Mouse (Mus musculus) midbrain, embryonic 14.5 days (tissue): ENCODE measurements around the gene Ick. TPM values are rescaled to one million over a fixed set of nuclear protein-coding genes. Genes with fewer than 3 reads are reported as not detected.

ENCODE experiments used
- ATAC-seq: fragments of 200-750 bp; cut with Nextera tagmentation; 2 replicates; pipeline ENCODE4 v1.8.0; 2017; ENCODE audit warnings: moderate number of reproducible peaks, moderate library complexity; ENCODE audit not compliant: low FRiP score, low TSS enrichment
- DNase-seq: peaks from one replicate; pipeline ENCODE4 v3.0.0-alpha.2; 2015
- H3K27ac ChIP-seq: fragments of 300-500 bp; sonication (generic); replicated peaks from 2 replicates; pipeline ENCODE4 v1.5.1; 2014; ENCODE audit warnings: mild to moderate bottlenecking, low read depth, low read length, moderate library complexity
- H3K27me3 ChIP-seq: fragments of 300-500 bp; sonication (generic); 2 replicates; pipeline ENCODE4 v1.6.1; 2014; ENCODE audit warnings: low read length, control low read depth, mixed read lengths; ENCODE audit not compliant: control insufficient read depth, insufficient read depth
- H3K36me3 ChIP-seq: fragments of 300-500 bp; sonication (generic); 2 replicates; pipeline ENCODE4 v1.6.1; 2014; ENCODE audit warnings: low read length, control low read depth; ENCODE audit not compliant: control insufficient read depth, insufficient read depth
- H3K4me1 ChIP-seq: fragments of 300-500 bp; sonication (generic); 2 replicates; pipeline ENCODE4 v1.6.1; 2014; ENCODE audit warnings: mild to moderate bottlenecking, antibody characterized with exemption, low read length, control low read depth; ENCODE audit not compliant: control insufficient read depth, insufficient read depth
- H3K4me2 ChIP-seq: fragments of 300-500 bp; sonication (generic); 2 replicates; pipeline ENCODE4 v1.6.1; 2014; ENCODE audit warnings: mild to moderate bottlenecking, low read length, moderate library complexity
- H3K4me3 ChIP-seq: fragments of 300-500 bp; sonication (generic); replicated peaks from 2 replicates; pipeline ENCODE4 v1.5.1; 2014; ENCODE audit warnings: low read depth, low read length
- H3K9ac ChIP-seq: fragments of 300-500 bp; sonication (generic); replicated peaks from 2 replicates; pipeline ENCODE4 v1.6.1; 2014; ENCODE audit warnings: mild to moderate bottlenecking, low read length, moderate library complexity
- H3K9me3 ChIP-seq: fragments of 300-500 bp; sonication (generic); 2 replicates; pipeline ENCODE4 v1.6.1; 2016; ENCODE audit warnings: low read length, control low read depth, mixed read lengths; ENCODE audit not compliant: control insufficient read depth
- WGBS: fragments of 180-500 bp; shearing (Covaris S2); extraction: QIAGEN DNeasy Blood & Tissue Kit; methylation state at CpG from one replicate; pipeline ENCODE4 v1.1.7; 2014; 5-methylcytosine and 5-hydroxymethylcytosine counted together
- polyA plus RNA-seq: library from polyadenylated mRNA; unstranded; fragments of >200 nt; fragmentation: Nextera tagmentation; extraction: Ambion mirVana; gene quantifications from 2 replicates; pipeline ENCODE4 v1.2.1, GENCODE M21; 2014

Gene Ick
- polyA plus RNA-seq, 1 experiment from 2014 or later = 46.2 TPM

DNA sequence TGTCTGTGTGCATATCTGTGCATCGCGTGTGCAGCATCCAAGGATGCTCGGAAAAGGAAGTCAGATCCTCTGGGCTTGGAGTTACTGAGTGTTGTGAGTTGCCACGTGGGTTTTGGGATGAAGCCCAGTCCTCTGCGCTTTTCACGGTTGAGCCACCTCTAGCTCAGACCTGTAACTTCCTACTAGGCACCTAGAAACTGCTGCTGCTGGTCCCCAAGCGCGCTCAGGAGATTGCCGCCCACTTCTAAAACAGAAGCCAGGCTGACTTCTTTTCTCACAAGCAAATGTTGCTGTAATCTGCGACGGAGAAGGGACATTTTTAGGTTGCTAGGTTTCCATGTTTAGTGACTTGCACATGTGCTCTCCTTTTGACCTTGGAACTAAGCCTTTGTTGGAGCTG is 86.0 kb downstream of the Ick start:
- H3K36me3 ChIP-seq = no peaks in the 10 kb centered on the region
- ATAC-seq (no peak), DNase-seq (no peak)
- no peaks in the 10 kb centered on the region for H3K9me3 ChIP-seq
- H3K9ac ChIP-seq = no peak overlapping the region
- H3K4me3 ChIP-seq = no peak overlapping the region
- no peak overlapping the region for H3K4me2 ChIP-seq
- H3K4me1 ChIP-seq = 0 out of 2 replicates have a peak, but pooled peaks cover 7% of the 10 kb centered on the region
- 79% methylated on average over 11 of the region's 11 CpGs for WGBS
- H3K27ac ChIP-seq = no peak overlapping the region
- H3K27me3 ChIP-seq = no peaks in the 10 kb centered on the region

DNA sequence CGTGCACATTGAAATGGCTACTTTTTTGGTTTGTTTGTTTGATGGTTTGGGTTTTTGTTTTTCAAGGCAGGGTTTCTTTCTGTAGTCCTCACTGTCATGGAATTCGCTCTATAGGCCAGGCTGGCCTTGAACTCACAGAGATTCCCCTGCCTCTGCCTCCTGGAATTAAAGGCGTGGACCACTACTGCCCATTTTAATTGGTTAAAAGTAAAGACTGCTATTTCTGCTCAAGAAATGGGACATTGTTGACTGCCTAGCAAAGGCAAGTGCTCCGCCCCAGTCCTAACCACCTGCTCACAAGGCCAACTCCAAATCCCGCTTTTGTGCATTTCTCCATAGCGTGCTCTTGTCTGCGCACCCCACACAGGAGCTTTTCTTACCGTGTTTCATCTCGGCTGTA is 88.8 kb downstream of the Ick start:
- no peaks in the 10 kb centered on the region for H3K9me3 ChIP-seq
- DNase-seq (no peak), ATAC-seq (no peak)
- no peak overlapping the region for H3K4me2 ChIP-seq
- no peak overlapping the region for H3K9ac ChIP-seq
- no peak overlapping the region for H3K27ac ChIP-seq
- H3K4me1 ChIP-seq = no peaks in the 10 kb centered on the region
- H3K36me3 ChIP-seq = no peaks in the 10 kb centered on the region
- H3K4me3 ChIP-seq = no peak overlapping the region
- WGBS = 95% methylated on average over 9 of the region's 9 CpGs
- H3K27me3 ChIP-seq = no peaks in the 10 kb centered on the region

DNA sequence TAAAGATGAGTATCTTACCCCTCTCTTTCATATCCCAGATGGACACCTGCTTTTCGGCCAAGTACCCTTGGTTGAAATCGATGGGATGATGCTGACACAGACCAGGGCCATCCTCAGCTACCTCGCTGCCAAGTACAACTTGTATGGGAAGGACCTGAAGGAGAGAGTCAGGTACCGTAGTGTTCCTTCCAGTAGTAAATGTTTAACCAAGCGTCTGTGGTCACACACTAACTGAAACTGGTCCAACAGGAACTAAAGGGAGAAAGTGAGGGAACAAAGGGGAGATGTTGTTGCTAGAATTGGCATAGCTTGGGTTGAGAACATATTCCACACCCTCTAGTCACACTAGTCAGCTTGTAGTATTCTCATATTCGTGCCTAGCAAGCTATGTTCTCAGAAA is 95.2 kb downstream of the Ick start:
- 88% methylated on average over 6 of the region's 6 CpGs for WGBS
- Histone ChIP-seq H3K36me3 (no peaks in the 10 kb centered on the region), H3K9ac (no peak overlapping the region), H3K4me2 (no peak overlapping the region), H3K9me3 (no peaks in the 10 kb centered on the region; the same call in 1 of the 2 replicates), H3K27me3 (no peaks in the 10 kb centered on the region), H3K4me1 (no peaks in the 10 kb centered on the region), H3K27ac (no peak overlapping the region), H3K4me3 (no peak overlapping the region)
- DNase-seq (no peak), ATAC-seq (no peak)

GRCm38 (mm10) chr9:78208956-78209355 is 100.0 kb downstream of the Ick start:
- Histone ChIP-seq H3K27me3 (no peaks in the 10 kb centered on the region), H3K4me3 (no peak overlapping the region), H3K27ac (no peak overlapping the region), H3K36me3 (no peaks in the 10 kb centered on the region), H3K4me2 (no peak overlapping the region), H3K4me1 (no peaks in the 10 kb centered on the region), H3K9me3 (no peaks in the 10 kb centered on the region; the same call in 1 of the 2 replicates), H3K9ac (no peak overlapping the region)
- 87% methylated on average over 4 of the region's 4 CpGs for WGBS
- ATAC-seq = no peak
- DNase-seq = no peak

DNA sequence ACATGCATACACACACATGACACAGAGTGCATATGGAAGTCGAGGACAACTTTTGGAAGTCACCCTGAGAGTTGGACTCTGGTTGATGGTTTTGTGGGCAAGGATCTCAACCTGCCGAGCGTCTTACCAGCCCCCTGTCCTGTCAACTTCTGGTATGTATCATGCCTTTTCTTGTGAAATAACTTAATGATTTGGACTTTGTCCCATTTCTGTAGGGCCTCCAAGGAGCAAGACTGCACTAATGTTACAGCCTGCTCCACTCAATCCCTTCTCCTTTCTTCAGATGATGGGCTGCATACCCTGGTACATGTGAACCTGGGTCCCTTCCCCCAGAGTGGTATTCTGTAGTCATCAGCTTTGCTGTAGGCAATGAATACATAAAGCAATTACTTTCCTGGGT is 101.1 kb downstream of the Ick start:
- ATAC-seq = no peak
- WGBS = 97% methylated on average over 3 of the region's 3 CpGs

GRCm38 (mm10) chr9:78210821-78211220 is 101.8 kb downstream of the Ick start:
- Histone ChIP-seq H3K27me3 (no peaks in the 10 kb centered on the region), H3K9me3 (no peaks in the 10 kb centered on the region; the same call in 1 of the 2 replicates), H3K27ac (no peak overlapping the region), H3K4me2 (no peak overlapping the region), H3K36me3 (no peaks in the 10 kb centered on the region), H3K4me1 (no peaks in the 10 kb centered on the region), H3K9ac (no peak overlapping the region), H3K4me3 (no peak overlapping the region)
- ATAC-seq (no peak), DNase-seq (no peak)
- WGBS = 95% methylated on average over 2 of the region's 2 CpGs

More for the DNA sequence above, 101.1 kb downstream of the Ick start:
- H3K4me1 ChIP-seq = no peaks in the 10 kb centered on the region
- no peak overlapping the region for H3K4me2 ChIP-seq
- no peak for DNase-seq
- H3K36me3 ChIP-seq = no peaks in the 10 kb centered on the region
- no peaks in the 10 kb centered on the region for H3K27me3 ChIP-seq
- H3K4me3 ChIP-seq = no peak overlapping the region
- no peak overlapping the region for H3K27ac ChIP-seq
- H3K9ac ChIP-seq = no peak overlapping the region
- H3K9me3 ChIP-seq = no peaks in the 10 kb centered on the region; the same call in 1 of the 2 replicates

GRCm38 (mm10) chr9:78211521-78211920 is 102.5 kb downstream of the Ick start:
- 89% methylated on average over 3 of the region's 3 CpGs for WGBS
- Histone ChIP-seq H3K36me3 (no peaks in the 10 kb centered on the region), H3K27ac (no peak overlapping the region), H3K9me3 (no peaks in the 10 kb centered on the region), H3K27me3 (no peaks in the 10 kb centered on the region), H3K4me2 (no peak overlapping the region), H3K4me1 (no peaks in the 10 kb centered on the region), H3K4me3 (no peak overlapping the region), H3K9ac (no peak overlapping the region)
- no peak for DNase-seq
- no peak for ATAC-seq

DNA sequence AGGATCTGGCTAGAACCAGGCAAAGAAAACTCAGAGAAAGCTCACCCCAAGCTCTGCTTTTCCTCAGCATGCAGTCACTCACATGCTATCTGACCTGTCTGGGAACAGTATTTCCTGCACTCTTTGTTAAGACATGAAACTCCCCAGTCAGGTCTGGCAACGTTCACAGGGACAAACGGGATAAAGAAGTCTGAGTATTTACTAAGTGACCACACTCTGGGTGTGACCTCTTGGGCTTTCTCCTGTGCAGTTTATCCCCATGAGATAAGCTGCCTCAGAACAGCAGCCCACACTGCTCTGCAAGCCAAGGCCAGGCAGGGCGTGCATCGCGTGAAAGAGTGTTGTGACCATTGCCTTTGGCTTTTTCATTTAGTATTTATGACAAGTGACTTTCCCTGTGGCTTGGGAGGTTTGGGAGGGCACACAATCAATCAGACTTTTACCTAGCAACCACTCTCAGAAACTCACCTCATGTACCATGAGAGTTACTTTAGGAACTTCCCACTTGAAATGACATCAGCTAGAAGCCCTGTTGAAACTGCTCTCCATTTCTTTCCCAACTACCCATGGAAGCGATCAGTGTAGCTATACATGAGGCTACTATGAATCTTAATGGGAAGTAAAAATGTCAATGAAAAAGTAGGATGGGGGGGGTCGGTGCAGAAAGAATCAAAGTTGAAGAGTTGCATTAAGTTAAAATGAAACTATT is 103.5 kb downstream of the Ick start:
- WGBS = 95% methylated on average over 7 of the region's 7 CpGs
- H3K4me3 ChIP-seq = no peak overlapping the region
- H3K27ac ChIP-seq = no peak overlapping the region

GRCm38 (mm10) chr9:78217074-78217473 is 108.1 kb downstream of the Ick start:
- H3K27ac ChIP-seq = no peak overlapping the region
- no peak overlapping the region for H3K4me3 ChIP-seq
- no peaks in the 10 kb centered on the region for H3K36me3 ChIP-seq
- ATAC-seq (no peak), DNase-seq (no peak)
- H3K27me3 ChIP-seq = no peaks in the 10 kb centered on the region
- H3K4me2 ChIP-seq = no peak overlapping the region
- no peaks in the 10 kb centered on the region for H3K4me1 ChIP-seq
- no peak overlapping the region for H3K9ac ChIP-seq
- peaks cover 3% of the 10 kb centered on the region; the same call in 1 of the 2 replicates for H3K9me3 ChIP-seq
- 85% methylated on average over 4 of the region's 4 CpGs for WGBS

More for the DNA sequence above, 103.5 kb downstream of the Ick start:
- H3K36me3 ChIP-seq = no peaks in the 10 kb centered on the region
- ATAC-seq (no peak), DNase-seq (no peak)
- no peaks in the 10 kb centered on the region for H3K9me3 ChIP-seq
- H3K27me3 ChIP-seq = no peaks in the 10 kb centered on the region
- no peak overlapping the region for H3K4me2 ChIP-seq
- H3K4me1 ChIP-seq = no peaks in the 10 kb centered on the region
- H3K9ac ChIP-seq = no peak overlapping the region
